Mouse (Mus musculus) lung, postnatal 25 days (tissue): ENCODE results near the gene Pde4dip.

Experiments
- DNase-seq: peaks from one replicate; pipeline ENCODE4 v3.0.0; 2022; ENCODE audit warnings: low spot score

Gene Pde4dip

DNA sequence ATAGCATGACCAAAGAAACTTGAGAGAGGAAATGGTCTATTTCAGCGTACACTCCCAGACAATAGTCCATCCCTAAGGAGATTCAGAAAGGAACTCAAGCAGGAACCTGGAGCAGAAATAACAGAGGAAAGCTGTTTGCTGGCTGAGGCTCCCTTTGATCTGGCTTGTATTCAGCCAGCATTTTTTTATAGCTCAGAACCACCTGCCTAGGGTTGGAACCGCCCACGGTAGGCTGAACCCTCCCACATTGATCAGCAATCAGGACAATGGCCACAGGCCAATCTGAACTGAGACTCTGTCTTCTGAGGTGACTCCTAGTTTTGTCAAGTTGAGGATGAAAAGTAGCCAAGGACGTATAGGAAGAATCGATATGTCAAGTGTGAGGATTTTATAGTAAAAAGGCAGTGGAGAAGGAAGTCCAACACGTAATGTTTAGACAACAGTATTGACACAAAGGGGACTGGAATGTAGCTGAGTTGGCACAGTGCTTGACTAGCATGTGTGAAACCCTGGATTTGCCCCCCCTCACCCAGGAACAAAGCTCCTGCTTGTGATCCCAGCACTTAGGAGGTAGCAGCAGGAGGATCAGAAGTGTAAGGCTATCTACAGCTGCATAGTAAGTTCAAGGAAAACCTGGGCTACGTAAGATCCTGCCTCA lies 44.2 kb downstream of the Pde4dip start:
- DNase-seq = peak; percentile 8

DNA sequence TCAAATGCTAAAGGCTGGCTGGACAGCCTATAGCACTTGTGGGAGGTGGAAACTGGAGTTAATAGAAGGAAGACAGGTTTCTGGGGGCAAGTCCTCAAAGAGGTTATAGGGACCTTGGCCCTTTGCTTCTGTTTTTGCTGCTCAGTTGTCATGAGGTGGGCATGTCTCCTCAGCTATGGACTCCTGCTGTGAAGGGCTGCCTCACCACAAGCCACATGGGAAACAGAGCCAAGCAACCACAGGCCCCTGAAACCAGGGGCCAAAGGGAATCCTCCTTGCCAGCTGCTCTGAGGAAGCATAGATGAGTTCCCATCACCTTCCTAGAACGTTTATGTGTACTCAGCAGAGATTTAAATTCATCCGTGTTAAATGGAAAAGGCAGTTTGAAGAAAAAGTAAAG lies 45.9 kb downstream of the Pde4dip start:
- no peak for DNase-seq

DNA sequence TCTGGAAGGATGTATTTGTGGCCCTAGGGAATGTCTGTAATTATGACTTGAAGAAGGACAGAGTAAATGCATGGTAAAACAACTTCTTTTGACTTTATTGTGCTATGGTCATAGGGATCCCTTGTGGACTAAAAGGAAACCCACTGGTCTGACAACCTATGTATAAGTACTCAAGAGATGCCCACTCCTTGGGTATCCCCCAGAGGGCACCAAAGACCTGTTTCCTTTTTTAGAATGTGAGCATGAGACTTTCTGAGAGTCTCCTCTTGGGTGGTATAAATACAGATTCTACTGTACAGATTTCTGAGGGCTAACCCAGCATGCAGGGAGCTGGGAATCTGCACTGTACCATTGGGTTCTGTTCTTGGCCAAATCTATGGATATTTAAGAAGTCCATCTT lies 48.1 kb downstream of the Pde4dip start:
- DNase-seq = no peak

DNA sequence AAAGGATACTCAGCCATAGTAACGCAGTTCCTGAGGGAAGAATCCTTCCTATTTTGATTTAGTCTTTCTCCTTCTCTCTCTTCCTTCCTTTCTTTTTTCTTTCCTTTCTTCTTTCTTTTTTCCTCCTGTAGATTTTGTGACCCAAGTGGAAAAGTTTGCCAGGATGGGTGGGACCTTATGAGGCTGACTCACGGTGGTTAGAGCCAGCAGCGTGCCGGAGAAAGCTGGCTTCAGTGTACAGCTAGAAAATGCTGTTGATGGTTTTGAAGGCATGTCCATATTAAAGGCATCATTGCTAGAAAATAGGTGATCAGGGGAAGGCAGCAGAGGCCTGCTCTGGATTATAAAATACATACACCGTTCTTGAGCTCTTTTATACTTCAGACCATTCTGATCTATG lies 52.6 kb downstream of the Pde4dip start:
- DNase-seq = no peak

DNA sequence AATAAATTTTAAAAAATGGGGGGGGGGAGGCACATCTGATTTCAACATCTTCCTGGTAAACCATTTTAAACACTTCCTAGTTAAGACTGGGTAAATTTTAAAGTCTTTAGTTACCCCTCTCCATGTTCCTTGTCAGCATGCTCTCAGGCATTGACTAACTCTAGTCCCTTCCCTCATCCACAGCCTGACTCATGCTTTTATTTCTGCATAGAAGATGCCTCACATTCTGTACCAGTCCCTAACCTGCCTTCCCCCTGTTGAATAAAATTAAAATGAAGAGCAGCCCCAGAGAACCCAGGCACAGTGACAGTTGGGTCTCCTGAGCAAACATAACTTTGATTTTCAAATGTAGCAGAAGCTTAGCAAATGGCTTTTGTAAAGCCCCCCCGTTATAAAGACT lies 53.9 kb downstream of the Pde4dip start:
- no peak for DNase-seq

DNA sequence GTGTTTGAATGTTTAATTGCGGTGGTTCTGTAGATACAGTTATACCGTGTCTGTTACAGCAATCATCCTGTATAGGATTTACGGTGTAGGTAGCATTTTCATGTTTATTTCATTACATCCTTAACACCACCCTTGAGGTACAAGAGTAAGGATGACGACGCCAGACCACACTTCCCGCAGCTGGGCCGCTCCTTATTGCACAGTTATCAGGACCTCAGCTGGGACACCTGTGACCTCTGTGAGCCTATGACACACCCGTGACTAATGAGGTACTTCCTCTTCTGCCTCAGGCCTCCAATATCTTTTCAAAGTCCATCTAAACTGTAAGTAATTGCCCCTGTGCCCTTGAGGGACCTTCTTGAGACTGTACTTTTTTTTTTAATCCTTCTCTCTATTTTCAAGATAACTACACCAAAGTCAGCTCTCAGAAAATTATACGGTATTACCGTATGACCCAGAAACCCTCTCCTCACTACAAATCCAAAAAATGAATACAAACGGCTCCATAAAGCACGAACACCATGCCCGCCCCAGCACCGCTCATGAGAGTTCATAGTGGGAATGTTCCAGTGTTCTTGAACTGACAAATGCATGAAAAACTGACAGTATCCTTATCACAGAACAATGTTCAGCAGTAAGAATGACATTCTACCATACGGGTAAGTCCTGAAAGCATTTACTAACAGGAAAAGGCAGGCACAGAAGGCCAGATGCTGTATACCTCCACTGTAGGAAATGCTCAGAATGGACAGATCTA lies 56.8 kb downstream of the Pde4dip start:
- no peak for DNase-seq

DNA sequence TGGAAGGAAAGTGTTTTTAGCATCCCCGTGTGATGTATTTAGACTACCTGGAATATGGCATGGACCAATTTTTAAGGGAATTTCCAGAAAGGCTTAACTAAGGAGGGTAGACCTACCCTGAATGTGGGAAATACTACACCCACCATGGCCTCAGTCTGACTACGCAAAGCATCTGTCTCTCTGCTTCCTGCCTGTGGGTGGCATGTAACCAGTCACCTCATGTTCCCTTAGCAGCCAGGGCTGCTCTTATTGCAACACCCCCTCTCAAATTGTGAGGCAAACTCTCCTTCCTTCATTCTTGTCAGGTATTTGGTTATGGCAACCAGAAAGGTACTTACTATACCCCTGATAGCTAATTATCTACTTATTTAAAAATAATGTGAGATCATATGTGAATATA lies 57.9 kb downstream of the Pde4dip start:
- DNase-seq = no peak

DNA sequence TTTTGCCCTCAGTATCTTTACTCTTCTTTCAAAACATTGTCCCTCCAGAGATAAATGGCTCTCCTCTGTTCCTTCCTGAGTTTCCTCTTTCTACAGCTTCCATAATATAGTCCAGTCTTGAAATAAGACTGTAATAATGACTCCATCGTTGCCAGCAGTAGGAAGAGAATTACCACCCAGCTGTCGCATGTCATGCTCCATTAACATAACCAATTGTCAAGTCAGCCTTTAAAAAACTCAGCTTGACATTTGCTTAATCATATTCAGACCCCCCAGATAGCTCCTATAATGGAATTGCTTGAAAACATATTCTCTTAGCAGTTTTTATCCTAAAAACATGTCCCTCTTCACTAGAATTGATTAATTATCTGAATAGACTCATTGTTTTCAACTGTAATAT lies 58.4 kb downstream of the Pde4dip start:
- no peak for DNase-seq

DNA sequence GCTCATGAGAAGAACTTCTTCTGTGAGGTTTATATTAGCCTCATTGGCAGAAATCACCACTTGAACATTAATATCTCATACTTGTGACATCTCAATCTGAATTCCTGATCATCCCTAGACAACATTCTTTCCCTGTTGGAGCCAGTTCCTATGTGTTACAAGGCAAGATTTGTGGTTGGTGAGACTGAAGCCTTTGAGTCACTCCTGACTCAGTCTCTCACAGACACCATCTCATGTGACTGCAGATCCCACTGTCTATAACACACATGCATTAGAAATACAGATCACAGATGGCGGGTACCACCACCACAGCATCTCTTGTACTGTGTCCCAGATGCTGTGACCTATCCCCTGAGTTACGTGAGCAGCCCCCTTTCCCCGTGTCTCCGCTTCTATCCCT lies 60.2 kb downstream of the Pde4dip start:
- no peak for DNase-seq

DNA sequence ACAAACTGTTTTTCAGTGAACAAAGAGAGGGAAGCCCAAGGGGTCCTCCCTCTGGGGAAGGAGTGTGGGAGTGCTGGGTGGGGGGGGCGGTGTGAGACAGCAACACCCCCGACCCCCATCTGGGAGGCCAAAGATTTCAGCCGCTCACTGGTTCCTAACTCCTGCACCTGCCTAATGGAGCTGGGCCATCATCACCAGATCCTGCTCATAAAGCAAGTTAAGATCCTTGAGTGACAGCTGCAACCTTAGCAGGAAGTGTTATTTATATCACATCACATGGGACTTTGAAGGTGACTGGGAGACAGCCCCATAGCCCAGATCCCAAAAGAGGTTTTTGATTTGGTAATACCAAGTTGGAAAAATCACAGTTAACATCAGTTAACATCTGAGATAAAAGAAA lies 63.3 kb downstream of the Pde4dip start:
- no peak for DNase-seq

DNA sequence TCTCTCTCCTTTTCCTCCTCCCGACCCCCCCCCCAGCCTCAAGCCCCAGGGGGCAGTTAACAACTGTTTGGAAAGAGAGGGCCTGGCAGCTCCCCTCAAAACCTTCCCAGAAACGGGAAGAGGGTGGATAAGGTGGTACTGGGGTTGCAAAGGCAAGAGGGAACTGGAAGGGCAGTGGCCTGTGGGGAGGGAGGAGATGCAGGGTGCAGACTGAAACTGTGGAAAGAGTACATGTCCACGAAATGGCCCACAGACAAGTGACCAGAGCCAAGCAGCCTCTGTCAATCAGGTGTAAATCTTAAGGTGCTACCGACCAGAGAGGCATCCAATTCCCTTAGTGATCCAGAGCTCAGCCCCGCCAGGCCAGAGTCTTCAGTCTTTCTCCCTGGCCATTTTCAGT lies 63.8 kb downstream of the Pde4dip start:
- no peak for DNase-seq

DNA sequence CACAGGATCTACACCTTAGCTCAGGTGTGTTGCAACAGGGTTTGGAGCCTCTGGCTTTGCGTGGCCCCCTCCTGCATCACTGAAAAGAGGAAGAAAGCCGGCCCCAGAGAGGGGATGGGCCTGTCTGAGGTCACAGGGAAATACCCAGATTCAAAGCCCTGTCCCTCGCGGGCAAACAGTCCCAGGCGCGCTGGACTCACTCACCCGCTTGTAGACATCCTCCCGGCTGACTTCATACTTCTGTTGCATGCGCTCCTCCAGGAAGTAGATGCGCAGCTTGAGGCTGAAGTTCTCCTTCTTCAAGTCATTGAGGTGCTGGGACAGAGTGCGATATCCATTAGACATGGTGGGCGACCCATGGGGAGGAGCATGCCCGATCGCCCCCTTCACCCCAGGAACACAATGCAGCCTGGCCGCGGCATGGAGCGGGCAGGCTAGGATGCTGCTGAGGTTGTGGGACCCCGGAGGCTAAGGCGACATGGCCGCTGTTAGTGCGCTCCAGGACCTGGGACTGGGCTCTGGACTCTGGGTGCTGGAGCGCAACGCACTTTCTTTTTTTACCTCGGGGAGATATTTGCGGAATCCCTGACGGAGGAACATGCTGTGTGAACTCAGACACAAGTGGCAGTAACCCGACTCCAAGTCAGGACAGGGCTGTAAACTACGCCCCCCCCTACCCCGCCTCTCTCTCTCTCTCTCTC lies 64.3 kb downstream of the Pde4dip start:
- peak; percentile 32 for DNase-seq

DNA sequence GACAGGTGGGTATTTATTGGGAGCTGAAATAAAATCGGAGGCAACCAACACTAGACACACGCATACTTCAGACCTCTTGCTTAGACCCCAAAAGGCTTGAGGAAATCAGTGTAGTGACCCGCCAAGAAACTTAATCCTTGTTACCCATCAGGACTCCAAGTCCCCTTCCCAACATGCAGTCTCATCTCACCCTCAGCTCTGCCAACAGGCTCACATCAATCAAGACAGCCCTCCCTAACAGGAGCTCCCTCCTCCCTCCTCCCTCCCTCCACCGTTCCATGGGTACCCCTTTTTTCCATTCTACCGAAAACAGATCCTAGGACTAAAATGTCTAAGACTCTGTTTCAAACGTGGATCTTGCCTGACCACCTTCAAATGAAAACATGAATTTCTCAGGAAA lies 65.1 kb downstream of the Pde4dip start:
- DNase-seq = no peak

DNA sequence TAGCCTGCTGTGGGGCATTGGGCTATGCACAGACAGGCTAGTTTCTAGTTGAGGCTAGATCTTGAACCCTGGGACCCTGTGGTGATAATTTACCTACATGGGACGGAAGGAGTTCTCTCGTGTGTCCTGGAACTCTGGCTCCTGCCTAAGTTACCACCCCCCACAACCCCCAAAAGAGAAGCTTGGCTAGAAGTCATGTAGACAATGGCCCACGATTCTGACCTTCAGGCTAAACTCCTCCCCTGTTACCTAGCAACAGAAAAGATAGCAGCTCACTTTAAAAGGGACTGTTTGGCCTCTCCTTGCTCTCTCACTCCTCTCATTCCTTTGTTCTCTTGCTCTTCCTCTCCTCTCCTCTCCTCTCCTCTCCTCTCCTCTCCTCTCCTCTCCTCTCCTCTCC lies 69.5 kb downstream of the Pde4dip start:
- DNase-seq = no peak

DNA sequence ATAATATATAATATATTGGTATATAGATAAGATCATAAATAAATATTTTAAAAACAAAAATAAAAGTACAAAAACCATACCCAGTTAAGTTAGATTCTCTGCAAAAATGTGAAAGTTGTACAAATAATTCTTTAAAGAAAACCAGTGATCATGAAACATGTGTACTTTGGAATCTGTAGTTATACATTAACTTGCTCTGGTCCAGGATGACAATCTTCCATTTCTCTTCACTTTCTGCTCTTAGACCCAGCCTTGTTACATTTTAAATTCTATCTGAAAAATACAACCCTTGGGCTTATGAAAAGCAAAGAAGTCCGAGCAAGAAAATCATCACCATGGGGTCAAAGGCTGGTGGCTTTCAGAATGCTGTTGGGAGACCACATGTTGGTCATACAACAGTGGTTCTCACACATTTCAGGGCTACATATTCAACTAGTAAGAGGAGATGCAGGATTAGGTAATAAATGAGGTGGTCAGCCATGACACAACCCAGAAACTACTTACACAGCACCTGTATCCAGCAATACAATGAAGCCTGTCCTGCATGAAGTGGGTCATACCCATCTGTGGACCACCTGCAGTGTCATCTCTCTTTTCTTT lies 70.0 kb downstream of the Pde4dip start:
- DNase-seq = no peak

DNA sequence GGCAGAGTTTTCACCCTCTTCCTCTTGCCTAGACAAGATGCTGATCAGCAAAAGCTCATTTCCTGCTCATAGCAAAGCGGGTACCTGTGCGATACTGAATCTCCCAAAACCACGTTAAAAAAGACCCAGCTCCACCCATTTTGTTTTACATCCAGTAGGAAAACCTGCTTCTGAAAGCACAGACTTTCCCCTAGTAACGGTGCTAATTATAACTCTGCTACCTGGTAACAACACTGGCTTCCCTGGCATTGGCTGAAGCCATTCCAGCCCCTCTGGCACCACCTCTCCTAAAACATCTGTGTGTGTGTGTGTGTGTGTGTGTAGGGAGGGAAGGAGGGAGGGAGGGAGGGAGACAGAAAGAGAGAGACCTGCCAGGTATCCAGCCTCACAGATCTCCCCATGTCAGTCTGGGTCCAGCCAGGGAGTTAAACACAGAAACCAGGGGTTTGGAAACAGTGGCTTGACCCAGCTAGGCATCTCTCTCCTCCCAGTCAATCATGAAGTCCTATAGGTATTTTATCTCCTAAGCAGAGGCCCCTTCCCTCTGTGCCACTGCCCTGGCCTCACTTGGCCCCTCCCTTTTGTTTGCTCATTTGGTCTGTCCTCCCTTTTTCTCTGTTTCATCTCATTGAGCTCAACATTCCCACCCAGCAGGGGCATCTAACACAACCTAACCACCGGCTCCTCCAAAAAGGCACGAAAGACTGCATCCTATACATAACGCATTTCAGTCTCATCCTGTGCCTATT lies 76.7 kb downstream of the Pde4dip start:
- no peak for DNase-seq

DNA sequence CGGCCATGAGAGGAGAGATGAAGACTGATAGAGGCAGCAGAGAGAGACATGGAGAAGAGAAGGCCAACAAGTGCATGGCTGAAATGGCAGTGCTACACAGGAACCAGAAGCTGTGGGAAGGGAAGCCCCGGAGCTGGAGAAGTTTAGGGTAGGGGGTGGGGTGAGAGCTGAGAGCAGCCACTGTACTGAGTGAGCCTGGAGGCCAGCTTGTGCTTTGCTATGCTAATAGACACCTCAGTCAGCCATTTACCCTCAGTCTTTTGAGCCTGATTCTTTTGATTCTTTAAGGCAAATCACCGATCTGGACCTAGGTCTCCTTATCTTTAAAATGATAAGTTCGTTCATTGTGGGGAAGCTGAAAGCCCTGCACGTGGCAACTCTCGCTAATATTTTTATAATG lies 77.3 kb downstream of the Pde4dip start:
- no peak for DNase-seq

DNA sequence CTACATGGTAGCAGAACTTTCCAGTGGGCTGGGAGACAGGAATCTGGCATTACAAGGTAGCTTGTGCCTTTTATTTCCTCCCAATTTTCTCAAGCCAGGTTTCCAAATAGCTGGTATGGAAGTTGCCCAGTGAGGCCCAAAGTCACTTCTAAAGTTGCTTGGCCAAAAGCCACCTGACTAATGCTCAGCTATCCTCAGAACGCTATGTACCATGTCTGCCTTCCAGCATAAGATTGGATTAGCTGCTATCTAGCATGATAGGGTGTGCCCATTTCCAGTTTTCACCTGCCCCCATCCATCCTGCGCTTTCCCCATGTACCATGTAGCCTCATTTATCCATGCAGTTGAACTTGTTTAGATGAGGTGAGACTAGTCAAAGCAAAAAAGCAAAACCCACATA lies 78.2 kb downstream of the Pde4dip start:
- no peak for DNase-seq

DNA sequence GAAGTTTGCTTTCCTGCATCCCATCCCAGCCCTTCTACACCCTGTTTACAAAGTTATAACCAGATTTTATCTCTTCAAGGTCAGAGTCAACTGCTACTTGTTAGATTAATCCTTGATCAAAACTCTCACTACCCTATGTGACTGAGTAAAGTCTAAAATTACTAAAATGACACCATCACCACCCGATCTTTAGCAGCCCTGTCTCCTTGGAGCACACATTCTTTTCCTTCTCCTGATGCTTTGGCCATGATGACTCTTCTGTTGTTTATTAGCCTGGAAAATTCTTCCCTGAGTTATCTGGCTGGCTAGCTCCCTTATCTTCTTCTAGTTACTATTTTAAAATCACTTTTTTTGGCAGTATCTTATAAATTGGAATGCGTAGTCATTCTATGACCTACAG lies 82.9 kb downstream of the Pde4dip start:
- no peak for DNase-seq

DNA sequence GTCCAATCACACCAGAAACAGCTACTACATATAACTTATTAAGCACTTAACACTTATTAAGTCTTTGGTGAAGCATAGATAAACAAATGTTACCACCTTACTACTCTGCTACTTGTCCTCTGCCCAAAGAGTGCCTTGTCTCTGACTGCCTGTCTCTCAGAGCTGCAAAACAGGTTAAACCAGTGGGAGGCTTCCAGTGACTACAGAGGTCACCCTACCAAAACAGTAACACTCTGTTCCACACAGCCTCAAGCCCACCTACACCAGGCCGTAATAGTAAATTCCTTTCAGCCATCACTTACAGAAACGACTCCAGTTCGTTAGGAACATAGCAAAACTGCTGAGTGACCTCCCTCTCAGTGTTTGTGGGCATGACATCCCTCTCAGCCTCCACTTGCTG lies 84.8 kb downstream of the Pde4dip start:
- peak; percentile 14 for DNase-seq

DNA sequence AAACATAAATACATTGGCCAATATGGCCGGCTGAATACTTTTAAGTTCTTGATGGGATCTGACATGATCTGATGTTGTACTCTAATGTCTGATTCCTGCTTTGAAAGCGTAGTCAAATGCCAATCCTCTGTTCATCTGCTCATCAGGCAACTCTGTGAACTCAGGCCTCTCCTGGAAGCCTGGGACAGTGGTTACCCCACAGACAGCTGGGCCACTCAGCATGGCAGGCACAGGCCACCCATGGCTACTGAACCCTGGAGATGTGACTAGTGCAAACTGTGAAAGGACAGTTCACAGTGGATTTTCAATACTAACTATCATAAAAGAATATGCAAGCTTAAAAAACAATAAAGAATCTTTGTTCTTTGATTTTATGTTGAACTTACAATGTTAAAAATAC lies 85.6 kb downstream of the Pde4dip start:
- no peak for DNase-seq

DNA sequence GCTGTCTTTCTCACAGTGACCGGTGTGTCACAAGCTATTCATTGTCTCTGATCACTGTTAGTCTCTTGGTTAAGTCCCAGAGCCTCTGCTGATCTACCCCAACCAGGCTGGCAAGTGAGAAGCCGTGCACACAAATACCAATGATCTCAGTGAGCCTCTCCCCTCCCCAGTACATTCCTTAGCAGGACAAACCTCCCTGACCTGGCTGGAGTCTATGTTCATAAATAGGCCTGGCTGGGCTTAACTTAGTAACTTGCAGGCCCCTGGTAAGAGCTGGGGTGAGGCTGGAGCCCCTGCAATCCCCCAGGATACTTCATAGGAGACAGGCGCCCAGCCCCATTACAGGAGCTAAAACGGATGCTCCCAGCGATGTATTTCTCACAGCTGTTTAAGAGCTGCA lies 86.2 kb downstream of the Pde4dip start:
- DNase-seq = no peak
